ENCODE assay signal across 9 mouse cellular contexts in the genomic region with DNA sequence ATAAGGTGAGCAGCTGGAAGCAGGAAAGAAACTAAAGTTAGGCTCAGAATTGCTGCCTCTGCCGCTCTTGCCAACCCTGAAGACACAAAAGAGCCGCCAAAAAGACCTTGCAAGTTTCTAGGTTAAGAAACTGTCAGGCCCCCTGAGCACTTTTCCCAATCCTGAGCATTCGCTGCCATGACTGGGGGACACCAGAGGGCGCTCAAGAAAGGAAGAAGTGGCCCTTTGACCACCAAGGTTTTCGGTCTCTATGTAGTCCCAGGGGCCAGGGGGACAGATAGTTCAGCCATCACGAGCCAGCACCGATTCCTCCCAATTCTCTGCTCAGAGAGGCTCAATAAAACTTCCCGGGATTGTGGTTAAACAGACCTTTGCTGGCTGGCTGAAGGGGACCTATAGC.
DNase-seq lines count a peak whose midpoint lies in the region; TF ChIP-seq lines count a peak whose summit lies in the region.
"Had no signal": no experiment of that assay in that cellular context is flagged by ENCODE, and none has a peak within 500 bp of the region (broad histone marks: within the 10 kb centered on the region; RNA-seq: fewer than 3 reads in every experiment).

No protein-coding gene starts in this region.

- H3K27me3 ChIP-seq in cerebellum, adult 2 months (ENCODE audit: control insufficient read depth, insufficient read depth, low read length) = no peaks in the 10 kb centered on the region; the same call in 1 of the 2 replicates

- no peak overlapping the region for H3K4me3 ChIP-seq in cerebellum, adult 2 months (replicated peaks; ENCODE audit: insufficient read depth, low read depth, low read length)
- H3K4me3 ChIP-seq: limb, embryonic 12.5 days had no signal

- WGBS in cerebellum, adult 2 months = 12% methylated on average over 8 of the region's 8 CpGs

- TF ChIP-seq CTCF in cerebellum, adult 2 months (IDR thresholded peaks at IDR 0.05; ENCODE audit: borderline replicate concordance, insufficient read depth, low read depth, low read length) = peak; percentile 50

- H3K4me1 ChIP-seq in cerebellum, adult 2 months (ENCODE audit: control insufficient read depth, insufficient read depth, low read length) = peaks cover 3% of the 10 kb centered on the region; the same call in 1 of the 2 replicates

- TF ChIP-seq POLR2A in cerebellum, adult 2 months (IDR thresholded peaks at IDR 0.05; ENCODE audit: borderline replicate concordance, insufficient read depth, low read length) = no peak

- peak in 1 of 2 experiments; percentile 24 for DNase-seq in cerebellum, adult 2 months
- DNase-seq in cerebellum, adult 11-12 months = no peak
- DNase-seq in layer of hippocampus, adult 11-12 months (ENCODE audit: low spot score) = peak; percentile 33
- no peak for DNase-seq in layer of hippocampus, adult 9-10 months (ENCODE audit: low spot score)
- DNase-seq in A20 (ENCODE audit: low read depth, low spot score) = peak; percentile 28
- peak; percentile 24 to 53 for DNase-seq in cerebellum, postnatal 25 days
- DNase-seq in lung, postnatal 10 days = peak; percentile 32
- DNase-seq in T-cell, adult 2 months (ENCODE audit: low spot score) = no peak

- H3K27ac ChIP-seq in cerebellum, adult 2 months (ENCODE audit: insufficient read depth, low read length) = no peak overlapping the region
- H3K27ac ChIP-seq: limb, embryonic 12.5 days had no signal

Comparison
In these comparisons a context has a peak if more than half of its experiments do, and no peak if none do; other contexts are left out.
1. DNase-seq: peak in layer of hippocampus, adult 11-12 months (single experiment), A20 (single experiment), cerebellum, postnatal 25 days (2 of 2) and lung, postnatal 10 days (single experiment); none in cerebellum, adult 11-12 months (single experiment), layer of hippocampus, adult 9-10 months (single experiment) and T-cell, adult 2 months (single experiment).